Mouse (Mus musculus) limb, embryonic 14.5 days (tissue): ENCODE results near the gene Gm37240. TPM values are rescaled to one million over a fixed set of nuclear protein-coding genes. Genes with fewer than 3 reads are reported as not detected.

Experiments used
- ATAC-seq: fragments of 200-750 bp; cut with Nextera tagmentation; 2 replicates; pipeline ENCODE4 v1.8.0; 2017; ENCODE audit warnings: low read depth, moderate number of reproducible peaks, moderate TSS enrichment; ENCODE audit not compliant: low FRiP score
- DNase-seq: peaks from one replicate; pipeline ENCODE4 v3.0.0-alpha.2; 2015; ENCODE audit warnings: low spot score
- H3K27ac ChIP-seq: fragments of 300-500 bp; sonication (generic); replicated peaks from 2 replicates; pipeline ENCODE4 v1.5.1; 2014; ENCODE audit warnings: low read depth, mild to moderate bottlenecking, low read length, moderate library complexity, mixed read lengths
- H3K27me3 ChIP-seq: fragments of 300-500 bp; sonication (generic); 2 replicates; pipeline ENCODE4 v1.6.1; 2014; ENCODE audit warnings: low read length, mixed read lengths; ENCODE audit not compliant: control insufficient read depth, insufficient read depth
- H3K36me3 ChIP-seq: fragments of 300-500 bp; sonication (generic); 2 replicates; pipeline ENCODE4 v1.6.1; 2014; ENCODE audit warnings: mild to moderate bottlenecking, low read length, moderate library complexity, mixed read lengths; ENCODE audit not compliant: control insufficient read depth, insufficient read depth
- H3K4me1 ChIP-seq: fragments of 300-500 bp; sonication (generic); 2 replicates; pipeline ENCODE4 v1.6.1; 2014; ENCODE audit warnings: antibody characterized with exemption, low read length, mixed read lengths; ENCODE audit not compliant: control insufficient read depth, insufficient read depth
- H3K4me2 ChIP-seq: fragments of 300-500 bp; sonication (generic); replicated peaks from 2 replicates; pipeline ENCODE4 v1.6.1; 2014; ENCODE audit warnings: low read depth, mild to moderate bottlenecking, low read length, moderate library complexity; ENCODE audit not compliant: severe bottlenecking
- H3K4me3 ChIP-seq: fragments of 300-500 bp; sonication (generic); replicated peaks from 2 replicates; pipeline ENCODE4 v1.5.1; 2014; ENCODE audit warnings: low read length
- H3K9ac ChIP-seq: fragments of 300-500 bp; sonication (generic); 2 replicates; pipeline ENCODE4 v1.6.1; 2014; ENCODE audit warnings: mild to moderate bottlenecking, low read depth, low read length, moderate library complexity; ENCODE audit not compliant: severe bottlenecking
- H3K9me3 ChIP-seq: fragments of 300-500 bp; sonication (generic); 2 replicates; pipeline ENCODE4 v1.6.1; 2016; ENCODE audit warnings: low read length; ENCODE audit not compliant: control insufficient read depth
- POLR2A ChIP-seq: fragments of 200-500 bp; IDR thresholded peaks from 2 replicates; pipeline ENCODE4 v1.8.0; 2012; ENCODE audit warnings: inconsistent platforms, mild to moderate bottlenecking, moderate library complexity, borderline replicate concordance; ENCODE audit not compliant: insufficient read depth, insufficient read length; ENCODE audit errors: extremely low read depth
- WGBS: fragments of 180-500 bp; shearing (Covaris S2); extraction: QIAGEN DNeasy Blood & Tissue Kit; methylation state at CpG from one replicate; pipeline ENCODE4 v1.1.7; 2014; 5-methylcytosine and 5-hydroxymethylcytosine counted together
- polyA plus RNA-seq, 2 experiments: library from polyadenylated mRNA; depleted of rRNA in 1 of 2; stranded (reverse) in 1 of 2; unstranded in 1 of 2; fragments of >200 nt; fragmentation: Nextera tagmentation in 1 of 2; extraction: Ambion mirVana in 1 of 2; gene quantifications; 2 replicates each; pipeline versions ENCODE4 v1.2.1 to v1.2.3; 2012 to 2014

Gm37240 gene
- polyA plus RNA-seq, 2 experiments, result 2.0 to 13.4 TPM

DNA sequence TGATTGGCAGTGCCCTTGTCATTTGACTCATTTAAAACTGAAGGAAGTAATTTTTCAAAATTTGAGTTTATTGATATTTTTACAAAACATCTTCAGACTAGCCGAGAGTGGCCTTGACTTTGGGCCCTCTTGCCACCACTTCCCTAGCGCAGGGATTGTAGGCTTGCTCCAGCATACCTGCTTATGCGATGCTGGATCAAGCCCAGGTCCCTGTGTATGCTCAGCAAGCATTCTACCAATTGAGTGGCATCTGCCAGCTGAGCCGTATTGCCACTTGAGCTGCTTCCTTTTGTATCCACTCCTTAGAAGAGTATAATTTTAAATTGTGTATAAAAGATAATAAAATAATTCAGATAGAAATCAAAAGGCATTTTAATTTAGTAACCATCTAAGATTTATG, 1046.0 kb downstream of the Gm37240 start:
- Histone ChIP-seq H3K27ac (no peak overlapping the region), H3K4me3 (no peak overlapping the region), H3K9me3 (no peaks in the 10 kb centered on the region), H3K27me3 (no peaks in the 10 kb centered on the region), H3K4me1 (no peaks in the 10 kb centered on the region), H3K36me3 (no peaks in the 10 kb centered on the region), H3K4me2 (no peak overlapping the region), H3K9ac (no peak overlapping the region)
- ATAC-seq, result no peak
- no peak for TF ChIP-seq POLR2A
- DNase-seq, result no peak
- 90% methylated on average over 4 of the region's 4 CpGs for WGBS

GRCm38 (mm10) chr3:84839499-84839898, 1047.8 kb downstream of the Gm37240 start:
- no peak for DNase-seq
- ATAC-seq, result no peak
- no peak overlapping the region for H3K4me2 ChIP-seq
- H3K4me3 ChIP-seq, result no peak overlapping the region
- WGBS, result 89% methylated on average over 5 of the region's 5 CpGs
- no peak for TF ChIP-seq POLR2A
- H3K4me1 ChIP-seq, result no peaks in the 10 kb centered on the region
- no peaks in the 10 kb centered on the region for H3K36me3 ChIP-seq
- H3K9me3 ChIP-seq, result no peaks in the 10 kb centered on the region
- no peak overlapping the region for H3K27ac ChIP-seq
- no peak overlapping the region for H3K9ac ChIP-seq
- H3K27me3 ChIP-seq, result no peaks in the 10 kb centered on the region

GRCm38 (mm10) chr3:84837984-84838383, 1049.3 kb downstream of the Gm37240 start:
- Histone ChIP-seq H3K4me2 (no peak overlapping the region), H3K4me1 (no peaks in the 10 kb centered on the region), H3K36me3 (no peaks in the 10 kb centered on the region), H3K4me3 (no peak overlapping the region), H3K27me3 (no peaks in the 10 kb centered on the region), H3K9me3 (no peaks in the 10 kb centered on the region), H3K9ac (no peak overlapping the region), H3K27ac (no peak overlapping the region)
- no peak for ATAC-seq
- no peak for DNase-seq
- no peak for TF ChIP-seq POLR2A
- 85% methylated on average over 3 of the region's 3 CpGs for WGBS

DNA sequence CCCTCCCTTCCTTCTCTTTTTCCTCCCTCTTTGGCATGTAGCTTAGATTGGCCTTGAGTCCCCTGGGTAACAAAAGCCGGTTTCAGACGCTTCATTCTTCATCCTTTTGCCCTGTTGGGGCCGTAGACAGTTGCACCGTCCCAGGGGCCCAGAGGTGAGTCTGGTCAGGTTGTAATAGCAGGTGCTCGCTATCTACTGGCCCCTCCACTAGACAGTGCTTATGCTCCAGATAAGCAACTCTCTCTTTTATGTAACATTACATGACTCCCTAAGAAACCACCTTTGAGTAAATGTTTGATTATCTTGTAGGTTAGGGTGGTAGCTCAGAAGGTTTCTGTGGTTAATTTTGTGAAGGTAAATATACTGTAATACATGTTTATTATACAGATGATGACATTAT, 1051.3 kb downstream of the Gm37240 start:
- H3K4me3 ChIP-seq, result no peak overlapping the region
- ATAC-seq, result no peak
- H3K9ac ChIP-seq, result no peak overlapping the region
- H3K4me1 ChIP-seq, result no peaks in the 10 kb centered on the region
- no peak for DNase-seq
- TF ChIP-seq POLR2A, result no peak
- WGBS, result 83% methylated on average over 5 of the region's 5 CpGs
- no peaks in the 10 kb centered on the region for H3K9me3 ChIP-seq
- no peaks in the 10 kb centered on the region for H3K27me3 ChIP-seq
- no peaks in the 10 kb centered on the region for H3K36me3 ChIP-seq
- no peak overlapping the region for H3K27ac ChIP-seq
- H3K4me2 ChIP-seq, result no peak overlapping the region

- no peaks in the 10 kb centered on the region for H3K27me3 ChIP-seq
- no peaks in the 10 kb centered on the region for H3K4me1 ChIP-seq
- ATAC-seq (no peak), DNase-seq (no peak)
- H3K36me3 ChIP-seq, result no peaks in the 10 kb centered on the region
- H3K4me3 ChIP-seq, result no peak overlapping the region
- no peak overlapping the region for H3K4me2 ChIP-seq
- no peak overlapping the region for H3K9ac ChIP-seq
- H3K9me3 ChIP-seq, result no peaks in the 10 kb centered on the region
- WGBS, result 81% methylated on average over 1 of the region's 1 CpGs
- no peak overlapping the region for H3K27ac ChIP-seq
- no peak for TF ChIP-seq POLR2A
Observed at GRCm38 (mm10) chr3:84829366-84829765, 1058.0 kb downstream of the Gm37240 start.

- no peak for DNase-seq
- Histone ChIP-seq H3K36me3 (no peaks in the 10 kb centered on the region), H3K4me1 (no peaks in the 10 kb centered on the region), H3K4me3 (no peak overlapping the region), H3K4me2 (no peak overlapping the region), H3K9me3 (no peaks in the 10 kb centered on the region), H3K9ac (no peak overlapping the region), H3K27ac (no peak overlapping the region), H3K27me3 (no peaks in the 10 kb centered on the region)
- 87% methylated on average over 4 of the region's 4 CpGs for WGBS
- no peak for TF ChIP-seq POLR2A
- ATAC-seq, result no peak
Observed at GRCm38 (mm10) chr3:84827617-84828016, 1059.7 kb downstream of the Gm37240 start.
